Mouse (Mus musculus): ENCODE results near the gene Crip1.

DNA sequence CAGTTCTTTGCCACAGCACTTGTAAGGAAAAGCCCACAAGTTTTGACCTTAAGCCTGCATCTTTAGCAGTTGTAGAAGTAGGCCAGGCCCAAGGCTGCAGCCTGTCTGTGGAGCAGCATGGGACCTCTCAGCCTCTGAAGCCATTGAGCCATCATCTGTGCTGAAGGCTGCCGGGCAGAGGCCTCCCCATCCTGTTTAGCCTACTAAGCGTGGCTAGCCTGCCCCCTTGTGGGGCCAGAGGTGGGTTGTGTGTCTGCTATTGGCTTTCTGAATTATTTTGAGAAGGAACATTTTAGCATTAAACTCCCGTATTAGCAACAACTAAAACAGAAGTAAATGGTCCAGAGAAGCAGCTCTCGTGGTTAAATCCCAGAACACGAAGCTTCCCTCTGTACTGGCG lies 43.7 kb upstream of the Crip1 start:
- TF ChIP-seq CTCF (IDR thresholded peaks at IDR 0.05; ENCODE audit: control insufficient read depth, insufficient read depth, insufficient read length): no peak
- TF ChIP-seq CEBPB (IDR thresholded peaks at IDR 0.05; ENCODE audit: low read depth): no peak
- TF ChIP-seq MAX (IDR thresholded peaks at IDR 0.05): no peak
- TF ChIP-seq USF1 (IDR thresholded peaks at IDR 0.05; ENCODE audit: low read depth): no peak
